Mouse (Mus musculus) neural tube, embryonic 14.5 days (tissue): Measurements from ENCODE around the gene Magi2. TPM values are rescaled to one million over a fixed set of nuclear protein-coding genes. Genes with fewer than 3 reads are reported as not detected.
"Not testable (repeated sequence)": the region's sequence is repeated elsewhere in the genome, so short reads cannot be mapped to it uniquely, and the experiment has no call there.

Experiments
- ATAC-seq: fragments of 200-750 bp; cut with Nextera tagmentation; 2 replicates; pipeline ENCODE4 v1.8.0; 2017; ENCODE audit warnings: low read depth, mild to moderate bottlenecking, moderate TSS enrichment, moderate library complexity
- H3K27ac ChIP-seq: fragments of 300-500 bp; sonication (generic); 2 replicates; pipeline ENCODE4 v1.5.1; 2014; ENCODE audit warnings: low read depth, mild to moderate bottlenecking, control low read depth, low read length, moderate library complexity, mixed read lengths
- H3K27me3 ChIP-seq: fragments of 300-500 bp; sonication (generic); 2 replicates; pipeline ENCODE4 v1.6.1; 2014; ENCODE audit warnings: low read length; ENCODE audit not compliant: control insufficient read depth, insufficient read depth
- H3K36me3 ChIP-seq: fragments of 300-500 bp; sonication (generic); 2 replicates; pipeline ENCODE4 v1.6.1; 2014; ENCODE audit warnings: low read length, mixed read lengths; ENCODE audit not compliant: control insufficient read depth, insufficient read depth
- H3K4me1 ChIP-seq: fragments of 300-500 bp; sonication (generic); 2 replicates; pipeline ENCODE4 v1.6.1; 2014; ENCODE audit warnings: low read length; ENCODE audit not compliant: control insufficient read depth, insufficient read depth
- H3K4me2 ChIP-seq: fragments of 300-500 bp; sonication (generic); 2 replicates; pipeline ENCODE4 v1.6.1; 2014; ENCODE audit warnings: mild to moderate bottlenecking, low read depth, low read length, control low read depth
- H3K4me3 ChIP-seq: fragments of 300-500 bp; sonication (generic); 2 replicates; pipeline ENCODE4 v1.5.1; 2014; ENCODE audit warnings: low read depth, low read length, control low read depth, mixed read lengths
- H3K9ac ChIP-seq: fragments of 300-500 bp; sonication (generic); replicated peaks from 2 replicates; pipeline ENCODE4 v1.6.1; 2014; ENCODE audit warnings: low read depth, mild to moderate bottlenecking, control low read depth, low read length, mixed read lengths
- H3K9me3 ChIP-seq: fragments of 300-500 bp; sonication (generic); 2 replicates; pipeline ENCODE4 v1.6.1; 2016; ENCODE audit warnings: low read length; ENCODE audit not compliant: control insufficient read depth
- WGBS: fragments of 180-500 bp; shearing (Covaris S2); extraction: QIAGEN DNeasy Blood & Tissue Kit; methylation state at CpG from one replicate; pipeline ENCODE4 v1.1.7; 2014; 5-methylcytosine and 5-hydroxymethylcytosine counted together
- polyA plus RNA-seq: library from polyadenylated mRNA; unstranded; fragments of >200 nt; fragmentation: Nextera tagmentation; extraction: Ambion mirVana; gene quantifications from 2 replicates; pipeline ENCODE4 v1.2.1, GENCODE M21; 2014

The Magi2 gene
- polyA plus RNA-seq, 1 experiment from 2014 or later: 50.2 TPM

DNA sequence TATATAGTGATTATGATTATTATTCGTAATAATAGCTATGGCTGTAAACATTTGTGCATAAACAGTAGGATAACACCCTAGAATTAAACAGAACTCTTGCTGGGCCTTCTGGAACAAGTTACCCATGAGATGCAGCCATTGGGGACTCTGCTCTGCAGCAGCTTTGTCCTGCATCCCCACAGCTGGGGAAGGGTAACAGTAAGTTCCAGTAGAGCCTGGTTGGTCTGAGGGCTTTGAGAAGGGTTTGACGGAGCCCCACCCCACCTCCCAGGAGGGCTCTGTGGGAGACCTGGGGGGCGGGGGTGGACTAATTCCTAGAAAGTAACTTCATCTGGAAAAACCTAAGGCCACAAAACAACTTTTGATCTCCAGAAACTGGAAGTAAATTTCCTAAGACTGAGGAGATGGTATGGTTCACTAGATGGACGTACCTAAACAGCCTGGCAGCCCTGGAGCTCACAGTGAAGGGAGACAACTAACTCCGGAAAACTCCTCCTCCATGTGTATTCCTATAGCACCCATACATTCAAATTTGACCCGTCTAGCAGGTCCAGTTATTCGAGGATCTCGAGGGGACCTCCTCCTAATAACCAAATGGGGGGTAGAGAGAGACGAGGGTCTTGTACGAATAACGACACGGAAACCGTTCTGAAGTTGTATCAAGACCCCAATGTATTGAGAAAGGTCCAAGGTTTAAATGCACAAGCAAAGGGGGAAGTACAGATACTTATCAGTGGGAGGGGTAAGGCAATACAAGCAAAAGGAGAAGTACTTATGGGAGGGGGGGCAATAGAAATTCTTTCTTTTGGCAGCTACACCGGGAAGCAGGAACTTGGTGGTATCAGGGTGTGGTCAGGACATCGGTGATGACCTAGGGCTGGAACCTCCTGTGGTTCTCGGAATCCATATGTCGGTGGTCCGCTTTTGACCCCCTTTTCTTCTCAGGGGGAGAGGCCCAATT, 1479.8 kb downstream of the Magi2 start:
- not testable (repeated sequence) for H3K4me3 ChIP-seq, H3K27me3 ChIP-seq, H3K4me2 ChIP-seq, H3K9me3 ChIP-seq, ATAC-seq, H3K9ac ChIP-seq, H3K4me1 ChIP-seq, H3K36me3 ChIP-seq, H3K27ac ChIP-seq
- 87% methylated on average over 9 of the region's 18 CpGs for WGBS

DNA sequence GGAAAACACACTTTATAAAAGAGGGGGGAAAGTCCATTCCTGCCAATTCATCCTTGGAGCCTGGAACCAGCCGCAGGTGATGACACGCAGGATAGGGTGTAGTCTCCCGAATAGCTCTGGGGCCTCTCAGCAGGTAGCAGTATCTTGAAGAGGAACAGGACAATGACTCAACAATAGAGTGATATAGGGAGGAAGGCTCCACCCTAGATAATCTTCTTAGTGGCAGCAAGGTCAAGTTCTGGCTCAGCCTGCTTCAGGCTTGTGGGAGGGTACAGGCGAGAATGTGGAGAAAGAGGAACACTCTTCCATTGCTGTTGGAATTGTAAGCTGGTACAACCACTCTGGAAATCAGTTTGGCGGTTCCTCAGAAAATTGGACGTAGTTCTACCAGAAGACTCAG, 1484.0 kb downstream of the Magi2 start:
- not testable (repeated sequence) for H3K4me3 ChIP-seq, H3K9me3 ChIP-seq, H3K9ac ChIP-seq, H3K4me2 ChIP-seq, H3K27ac ChIP-seq, H3K36me3 ChIP-seq, ATAC-seq, H3K27me3 ChIP-seq, H3K4me1 ChIP-seq
- 91% methylated on average over 6 of the region's 6 CpGs for WGBS

DNA sequence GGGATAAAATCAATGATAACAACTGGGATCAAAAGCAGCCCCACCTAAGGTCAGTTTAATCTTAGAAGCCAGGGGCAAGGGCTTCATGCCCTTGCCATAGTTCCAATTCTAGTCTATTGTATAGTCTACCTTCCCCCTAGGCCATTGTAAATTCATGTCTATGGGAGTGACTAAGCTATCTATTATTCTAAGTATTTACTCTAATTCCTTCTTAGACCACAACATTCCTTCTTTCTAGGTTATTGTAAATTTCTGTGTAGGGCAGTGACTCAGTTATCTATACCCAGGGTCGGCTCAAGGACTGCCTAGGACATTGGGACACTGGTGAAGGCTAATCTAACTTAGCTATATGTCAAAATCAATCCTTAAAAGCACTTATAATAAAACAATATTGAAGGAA, 1487.8 kb downstream of the Magi2 start:
- ATAC-seq, H3K36me3 ChIP-seq, H3K4me3 ChIP-seq, H3K4me2 ChIP-seq, H3K9ac ChIP-seq, H3K27ac ChIP-seq, H3K27me3 ChIP-seq, H3K4me1 ChIP-seq, H3K9me3 ChIP-seq: not testable (repeated sequence)
- WGBS: 87% methylated on average over 1 of the region's 1 CpGs

DNA sequence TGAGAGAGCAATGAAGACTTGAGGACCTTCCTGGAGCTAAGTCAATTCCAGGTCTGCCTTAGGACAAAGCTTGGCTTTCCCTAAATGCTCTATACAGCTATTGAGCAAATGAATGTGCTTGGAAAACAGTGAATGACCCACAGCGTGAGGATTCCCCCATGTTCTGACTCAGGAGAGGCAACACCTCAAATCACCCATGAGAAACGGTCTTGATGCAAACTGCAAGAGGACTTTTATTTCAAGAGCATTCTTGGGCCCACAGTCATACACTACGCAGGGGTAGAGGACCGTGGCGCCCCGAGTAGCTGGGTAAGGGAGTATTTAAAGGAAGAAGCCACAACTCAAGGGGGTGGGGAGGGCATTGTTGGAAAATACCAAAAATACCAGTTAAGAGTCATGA, 1489.1 kb downstream of the Magi2 start:
- not testable (repeated sequence) for H3K4me2 ChIP-seq, H3K27me3 ChIP-seq, H3K9ac ChIP-seq, H3K27ac ChIP-seq, ATAC-seq, H3K9me3 ChIP-seq, H3K36me3 ChIP-seq, H3K4me3 ChIP-seq, H3K4me1 ChIP-seq
- 91% methylated on average over 6 of the region's 6 CpGs for WGBS

DNA sequence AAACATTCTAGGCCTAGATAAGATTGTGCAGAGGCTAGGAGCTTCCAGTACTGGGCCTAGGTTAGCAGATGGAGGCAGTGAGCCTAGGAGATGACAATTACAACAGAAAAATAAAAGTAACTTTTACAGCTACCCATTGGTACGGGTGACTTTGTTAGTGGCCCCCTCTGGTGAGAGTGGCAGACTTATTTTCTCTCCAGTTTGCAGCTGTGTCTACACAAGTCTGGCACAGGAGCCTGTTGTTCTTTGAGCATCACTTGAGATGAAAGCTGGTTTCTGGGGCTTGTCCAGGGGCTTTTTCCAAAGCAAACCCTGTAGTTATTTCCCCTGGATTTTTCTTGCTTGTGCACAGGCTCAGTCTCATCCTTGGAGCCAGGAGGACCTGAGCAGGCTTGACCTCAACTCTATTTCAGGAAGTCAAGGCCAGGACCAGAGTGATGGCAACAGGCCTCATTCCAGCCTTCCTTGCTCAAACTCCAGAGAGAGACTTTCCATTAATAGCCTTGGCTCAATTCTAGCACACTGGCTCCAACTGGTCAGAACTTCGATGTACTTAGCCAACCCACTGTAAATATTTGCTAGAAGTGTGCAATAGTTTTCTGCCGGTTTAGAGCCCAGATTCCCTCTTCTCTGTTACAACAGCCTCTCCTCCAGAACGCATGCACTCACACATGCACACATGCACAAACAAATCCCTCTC, 1493.5 kb downstream of the Magi2 start:
- no peak overlapping the region for H3K4me2 ChIP-seq
- no peak overlapping the region for H3K27ac ChIP-seq
- no peak for ATAC-seq

DNA sequence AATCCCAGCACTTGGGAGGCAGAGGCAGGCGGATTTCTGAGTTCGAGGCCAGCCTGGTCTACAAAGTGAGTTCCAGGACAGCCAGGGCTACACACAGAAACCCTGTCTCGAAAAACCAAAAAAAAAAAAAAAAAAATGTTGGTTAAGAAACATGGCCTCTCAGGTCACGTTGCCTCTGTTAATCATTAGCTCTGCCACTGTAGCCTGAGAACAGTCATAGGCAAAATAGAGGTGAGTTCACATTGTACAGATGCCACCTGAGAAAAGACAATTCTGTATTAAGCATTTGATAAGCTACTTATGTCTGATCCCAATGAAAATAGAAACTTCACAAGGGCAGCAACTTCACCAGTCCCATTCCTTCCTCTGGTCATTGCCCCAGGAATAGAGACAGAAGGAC, 1496.4 kb downstream of the Magi2 start:
- WGBS: 88% methylated on average over 4 of the region's 4 CpGs
- not testable (repeated sequence) for H3K36me3 ChIP-seq, ATAC-seq

More for the DNA sequence above, 1493.5 kb downstream of the Magi2 start:
- 67% methylated on average over 4 of the region's 4 CpGs for WGBS
- Histone ChIP-seq H3K36me3 (no peaks in the 10 kb centered on the region), H3K9me3 (no peaks in the 10 kb centered on the region), H3K4me3 (no peak overlapping the region), H3K27me3 (no peaks in the 10 kb centered on the region), H3K4me1 (no peaks in the 10 kb centered on the region), H3K9ac (no peak overlapping the region)

DNA sequence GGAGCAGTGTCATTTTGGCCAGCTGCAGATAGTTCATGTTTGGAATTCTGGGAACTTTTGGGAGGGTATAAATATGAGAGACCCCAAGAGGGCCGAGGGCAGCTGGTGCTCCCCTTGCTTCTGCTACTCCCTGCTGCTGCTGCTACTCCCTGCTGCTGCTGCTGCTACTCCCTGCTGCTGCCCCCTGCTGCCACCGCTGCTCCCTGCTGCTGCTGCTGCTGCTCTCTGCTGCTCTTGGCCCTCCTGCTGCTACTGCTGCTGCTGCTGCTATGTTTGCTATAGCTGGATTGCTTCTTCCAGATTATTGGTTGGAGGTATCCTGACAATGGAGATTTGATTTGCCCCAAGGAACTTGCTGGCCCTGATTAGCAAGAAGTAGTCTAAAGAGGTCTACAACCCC, 1512.0 kb downstream of the Magi2 start:
- no peak overlapping the region for H3K4me2 ChIP-seq
- no peaks in the 10 kb centered on the region for H3K36me3 ChIP-seq
- H3K27me3 ChIP-seq: no peaks in the 10 kb centered on the region
- no peak overlapping the region for H3K4me3 ChIP-seq
- no peaks in the 10 kb centered on the region for H3K9me3 ChIP-seq
- H3K4me1 ChIP-seq: no peaks in the 10 kb centered on the region
- ATAC-seq: no peak
- WGBS: 53% methylated on average over 2 of the region's 2 CpGs
- no peak overlapping the region for H3K9ac ChIP-seq
- H3K27ac ChIP-seq: no peak overlapping the region

More for the DNA sequence above, 1496.4 kb downstream of the Magi2 start:
- H3K4me3 ChIP-seq, H3K4me2 ChIP-seq, H3K9ac ChIP-seq, H3K9me3 ChIP-seq, H3K27me3 ChIP-seq, H3K27ac ChIP-seq, H3K4me1 ChIP-seq: not testable (repeated sequence)

DNA sequence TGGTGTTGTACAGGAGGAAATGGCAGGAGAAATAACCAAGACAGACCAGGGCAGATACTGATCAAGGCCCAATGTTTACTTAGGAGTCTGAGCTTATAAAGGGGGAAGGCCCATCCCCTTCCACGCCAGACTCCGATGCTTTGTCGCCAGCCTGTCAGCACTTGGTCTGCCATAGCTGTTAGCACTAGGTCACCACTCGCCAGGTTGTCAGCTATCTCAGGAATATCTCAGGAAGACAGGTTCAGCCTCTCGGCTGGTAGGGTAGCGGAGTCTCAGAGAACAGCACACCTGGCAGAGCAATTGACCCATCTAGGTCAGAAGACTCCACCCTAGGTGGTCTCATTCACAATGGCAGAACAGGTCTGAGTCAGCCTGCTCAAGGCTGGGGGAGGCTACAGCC, 1514.4 kb downstream of the Magi2 start:
- 87% methylated on average over 6 of the region's 6 CpGs for WGBS

DNA sequence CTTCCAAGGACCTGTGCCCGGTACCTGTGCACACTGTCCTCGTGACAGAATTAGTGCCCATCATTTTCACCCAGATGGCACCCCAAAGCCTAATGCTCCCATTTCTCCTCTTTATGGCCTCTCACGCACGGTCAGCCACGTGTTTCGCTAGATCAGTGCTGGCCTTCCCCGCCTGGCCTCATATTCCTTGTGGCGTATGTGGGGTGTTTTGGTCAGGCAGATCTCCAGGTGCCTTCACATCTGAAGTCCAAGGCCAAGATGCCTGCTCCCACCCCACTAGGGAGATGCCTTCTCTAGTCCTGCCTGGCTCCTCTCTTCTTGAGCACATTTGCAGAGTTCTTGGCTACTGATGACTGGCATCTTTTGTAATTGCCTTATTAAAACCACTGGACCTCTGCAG, 1515.1 kb downstream of the Magi2 start:
- H3K9ac ChIP-seq: no peak overlapping the region
- H3K27me3 ChIP-seq: no peaks in the 10 kb centered on the region
- no peak overlapping the region for H3K4me3 ChIP-seq
- H3K27ac ChIP-seq: no peak overlapping the region
- 65% methylated on average over 8 of the region's 8 CpGs for WGBS
- H3K36me3 ChIP-seq: no peaks in the 10 kb centered on the region
- H3K4me1 ChIP-seq: no peaks in the 10 kb centered on the region
- H3K9me3 ChIP-seq: no peaks in the 10 kb centered on the region
- H3K4me2 ChIP-seq: no peak overlapping the region
- ATAC-seq: peak; percentile 45; the same call in 1 of the 2 replicates

More for the DNA sequence above, 1514.4 kb downstream of the Magi2 start:
- Histone ChIP-seq H3K4me1 (no peaks in the 10 kb centered on the region), H3K9ac (no peak overlapping the region), H3K4me3 (no peak overlapping the region), H3K9me3 (no peaks in the 10 kb centered on the region), H3K27me3 (no peaks in the 10 kb centered on the region), H3K27ac (no peak overlapping the region), H3K4me2 (no peak overlapping the region), H3K36me3 (no peaks in the 10 kb centered on the region)
- ATAC-seq: peak; percentile 29; the same call in 1 of the 2 replicates
